In genomic region chr3:65432236-65432635, GRCm38 (mm10) we compare ENCODE assay signal across 19 mouse cellular contexts. TPM values are rescaled to one million over a fixed set of nuclear protein-coding genes. Genes with fewer than 3 reads are reported as not detected.
DNase-seq lines count a peak whose midpoint lies in the region; ATAC-seq and TF ChIP-seq lines count a peak whose summit lies in the region.
"Had no signal": no experiment of that assay in that cellular context is flagged by ENCODE, and none has a peak within 500 bp of the region (broad histone marks: within the 10 kb centered on the region; RNA-seq: fewer than 3 reads in every experiment).

No protein-coding gene starts in this region.

- no peaks in the 10 kb centered on the region for H3K36me3 ChIP-seq in heart, postnatal 0 days (replicated peaks; ENCODE audit: control insufficient read depth, insufficient read depth, low read length)
- H3K36me3 ChIP-seq in midbrain, postnatal 0 days (ENCODE audit: insufficient read depth, low read length), result no peaks in the 10 kb centered on the region
- H3K36me3 ChIP-seq in midbrain, embryonic 15.5 days (replicated peaks), result no peaks in the 10 kb centered on the region
- H3K36me3 ChIP-seq: limb, embryonic 13.5 days had no signal

- no peak overlapping the region for H3K4me2 ChIP-seq in heart, postnatal 0 days (ENCODE audit: low read depth, low read length)
- no peak overlapping the region for H3K4me2 ChIP-seq in midbrain, postnatal 0 days (ENCODE audit: low read depth, low read length, poor library complexity, severe bottlenecking)
- H3K4me2 ChIP-seq in midbrain, embryonic 15.5 days, result no peak overlapping the region
- H3K4me2 ChIP-seq: limb, embryonic 13.5 days; lung, embryonic 14.5 days had no signal

- no peak overlapping the region for H3K27ac ChIP-seq in heart, postnatal 0 days (ENCODE audit: low read depth)
- H3K27ac ChIP-seq in midbrain, postnatal 0 days (ENCODE audit: low read depth, low read length), result no peak overlapping the region
- no peak overlapping the region for H3K27ac ChIP-seq in midbrain, embryonic 15.5 days
- H3K27ac ChIP-seq: limb, embryonic 13.5 days had no signal

- POLR2A ChIA-PET in Patski (lab: Charles Lee), result no interaction called here

- no peaks in the 10 kb centered on the region for H3K9me3 ChIP-seq in heart, postnatal 0 days (replicated peaks; ENCODE audit: control insufficient read depth, low read length)
- no peaks in the 10 kb centered on the region for H3K9me3 ChIP-seq in midbrain, postnatal 0 days (ENCODE audit: low read length)
- no peaks in the 10 kb centered on the region for H3K9me3 ChIP-seq in midbrain, embryonic 15.5 days
- H3K9me3 ChIP-seq: limb, embryonic 13.5 days had no signal

- ATAC-seq in heart, postnatal 0 days (ENCODE audit: insufficient read depth, low read depth), result no peak
- no peak for ATAC-seq in midbrain, postnatal 0 days (ENCODE audit: low FRiP score)
- no peak for ATAC-seq in midbrain, embryonic 15.5 days (replicated peaks)
- ATAC-seq in Patski, result no peak
- ATAC-seq: forebrain, embryonic 14.5 days; hindbrain, embryonic 16.5 days; midbrain, embryonic 16.5 days had no signal

- CTCF ChIA-PET in Patski (lab: Charles Lee), result interaction anchor here (0.9 to 2.8 kb wide), 4 partner anchors 9 to 17 kb away, joined by 3 to 8 read pairs (median 3); no protein-coding TSS in a partner anchor

- no peak for TF ChIP-seq EP300 in heart, postnatal 0 days (IDR thresholded peaks at IDR 0.05; ENCODE audit: low read depth)

- H3K27me3 ChIP-seq in heart, postnatal 0 days (ENCODE audit: control insufficient read depth, insufficient read depth, low read length), result no peaks in the 10 kb centered on the region
- no peaks in the 10 kb centered on the region for H3K27me3 ChIP-seq in midbrain, postnatal 0 days (ENCODE audit: insufficient read depth, low read length)
- H3K27me3 ChIP-seq in midbrain, embryonic 15.5 days (replicated peaks), result no peaks in the 10 kb centered on the region
- peaks cover 8% of the 10 kb centered on the region for H3K27me3 ChIP-seq in Patski
- H3K27me3 ChIP-seq: limb, embryonic 13.5 days had no signal

- no peak overlapping the region for H3K4me3 ChIP-seq in heart, postnatal 0 days (ENCODE audit: low read depth, low read length)
- no peak overlapping the region for H3K4me3 ChIP-seq in midbrain, postnatal 0 days (ENCODE audit: low read depth, low read length)
- H3K4me3 ChIP-seq in midbrain, embryonic 15.5 days, result no peak overlapping the region
- H3K4me3 ChIP-seq: limb, embryonic 13.5 days had no signal

- H3K4me1 ChIP-seq in heart, postnatal 0 days (ENCODE audit: control insufficient read depth, insufficient read depth), result 0 out of 2 replicates have a peak, but pooled peaks cover 9% of the 10 kb centered on the region
- H3K4me1 ChIP-seq in midbrain, postnatal 0 days (ENCODE audit: insufficient read depth, low read length), result no peaks in the 10 kb centered on the region
- no peaks in the 10 kb centered on the region for H3K4me1 ChIP-seq in midbrain, embryonic 15.5 days
- H3K4me1 ChIP-seq: limb, embryonic 13.5 days had no signal

- in situ Hi-C loops in Patski (cut with MboI; ENCODE audit: low pct_unique_long_range_greater_than_20kb), result no loop called here

- 79% methylated on average over 5 of the region's 5 CpGs for WGBS in heart, postnatal 0 days
- WGBS in midbrain, postnatal 0 days, result 95% methylated on average over 5 of the region's 5 CpGs
- WGBS in midbrain, embryonic 15.5 days, result 95% methylated on average over 5 of the region's 5 CpGs

- DNase-seq in heart, postnatal 0 days (ENCODE audit: low spot score), result no peak
- DNase-seq in heart, adult 9 months (ENCODE audit: low spot score in 2 of 2), result no peak
- no peak for DNase-seq in midbrain, postnatal 0 days (ENCODE audit: low spot score)
- no peak for DNase-seq in Patski (ENCODE audit: low read depth, low spot score)
- DNase-seq in cerebellum, adult 11-12 months, result no peak
- DNase-seq in frontal cortex, adult 2 months (ENCODE audit: extremely low spot score in 1 of 2, low spot score in 1 of 2), result no peak
- DNase-seq: adrenal gland, adult 2 months; cerebellum, postnatal 10 days; embryo, embryonic 11 days; heart, postnatal 14 days; kidney, adult 2 months; kidney, postnatal 4 days; lung, embryonic 14.5 days; right cerebral cortex, postnatal 14 days had no signal

- TF ChIP-seq CTCF in heart, postnatal 0 days (IDR thresholded peaks at IDR 0.05; ENCODE audit: low read depth), result peak; percentile 11; the same call in 1 of the 2 replicates
- TF ChIP-seq CTCF in midbrain, postnatal 0 days (IDR thresholded peaks at IDR 0.05), result 0 out of 2 replicates have a peak, but pooled peaks have one; percentile 12
- TF ChIP-seq CTCF in Patski (IDR thresholded peaks at IDR 0.05), result peak; percentile 41

- H3K9ac ChIP-seq in heart, postnatal 0 days (replicated peaks; ENCODE audit: low read depth, low read length), result no peak overlapping the region
- no peak overlapping the region for H3K9ac ChIP-seq in midbrain, postnatal 0 days (replicated peaks; ENCODE audit: low read length, poor library complexity, severe bottlenecking)
- H3K9ac ChIP-seq in midbrain, embryonic 15.5 days, result no peak overlapping the region
- H3K9ac ChIP-seq: limb, embryonic 13.5 days; lung, embryonic 14.5 days had no signal

RNA-seq across cellular contexts. Expression of gene Ssr3, which starts 39.8 kb away (rescaled TPM):
- total RNA-seq in heart, postnatal 0 days (2014; rRNA removed; ENCODE audit: low replicate concordance), result 136 and 146 TPM in 2 replicates
- 140 and 141 TPM in 2 replicates for polyA plus RNA-seq in heart, postnatal 0 days (2015; fragmentation: Nextera tagmentation; extraction: Ambion mirVana)
- total RNA-seq in midbrain, postnatal 0 days (2014; rRNA removed), result 140 and 187 TPM in 2 replicates
- 147 and 151 TPM in 2 replicates for polyA plus RNA-seq in midbrain, postnatal 0 days (2015; fragmentation: Nextera tagmentation; extraction: Ambion mirVana)
- 153 and 154 TPM in 2 replicates for polyA plus RNA-seq in midbrain, embryonic 15.5 days (2015; fragmentation: Nextera tagmentation; extraction: Ambion mirVana)
- polyA plus RNA-seq in Patski (2021), result 475 TPM
- polyA plus RNA-seq in frontal cortex, adult 2 months (2012; rRNA removed), result 100 and 101 TPM in 2 replicates
